Mouse (Mus musculus) duodenum, adult 2 months (tissue): ENCODE data around the gene Zcchc10. TPM values are rescaled to one million over a fixed set of nuclear protein-coding genes. Genes with fewer than 3 reads are reported as not detected.

Experiments used
- polyA plus RNA-seq: library from polyadenylated mRNA; depleted of rRNA; stranded (reverse); fragments of >200 nt; gene quantifications from 2 replicates; pipeline ENCODE4 v1.2.3, GENCODE M21; 2012; ENCODE audit warnings: low replicate concordance; rRNA removed

The Zcchc10 gene
- polyA plus RNA-seq: 2.9 and 3.1 TPM in 2 replicates

DNA sequence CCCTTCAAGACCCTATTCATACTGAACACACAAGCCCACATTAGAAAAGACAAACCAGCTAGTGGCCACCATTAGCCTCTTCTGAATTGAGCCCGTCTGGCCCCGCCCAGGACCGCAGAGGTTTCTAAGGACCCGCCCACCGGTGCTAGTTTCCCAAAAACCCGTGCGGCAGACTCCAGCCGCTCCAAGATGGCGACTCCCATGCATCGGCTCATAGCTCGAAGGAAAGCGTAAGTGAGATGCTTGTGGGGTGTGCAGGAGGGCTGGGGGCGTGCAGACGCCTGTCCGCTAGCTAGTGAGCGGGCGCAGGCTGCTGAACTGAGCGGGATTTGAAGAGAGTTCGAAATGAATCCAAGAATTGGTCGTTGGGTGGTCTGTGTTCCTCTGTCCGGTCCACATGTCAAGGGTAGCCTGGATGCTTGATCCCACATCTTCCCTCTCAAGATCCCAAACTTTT is at the start of gene Zcchc10:
Gene Zcchc10 (plus strand): TSS at position 168 of the 457 bp plus-strand sequence.

DNA sequence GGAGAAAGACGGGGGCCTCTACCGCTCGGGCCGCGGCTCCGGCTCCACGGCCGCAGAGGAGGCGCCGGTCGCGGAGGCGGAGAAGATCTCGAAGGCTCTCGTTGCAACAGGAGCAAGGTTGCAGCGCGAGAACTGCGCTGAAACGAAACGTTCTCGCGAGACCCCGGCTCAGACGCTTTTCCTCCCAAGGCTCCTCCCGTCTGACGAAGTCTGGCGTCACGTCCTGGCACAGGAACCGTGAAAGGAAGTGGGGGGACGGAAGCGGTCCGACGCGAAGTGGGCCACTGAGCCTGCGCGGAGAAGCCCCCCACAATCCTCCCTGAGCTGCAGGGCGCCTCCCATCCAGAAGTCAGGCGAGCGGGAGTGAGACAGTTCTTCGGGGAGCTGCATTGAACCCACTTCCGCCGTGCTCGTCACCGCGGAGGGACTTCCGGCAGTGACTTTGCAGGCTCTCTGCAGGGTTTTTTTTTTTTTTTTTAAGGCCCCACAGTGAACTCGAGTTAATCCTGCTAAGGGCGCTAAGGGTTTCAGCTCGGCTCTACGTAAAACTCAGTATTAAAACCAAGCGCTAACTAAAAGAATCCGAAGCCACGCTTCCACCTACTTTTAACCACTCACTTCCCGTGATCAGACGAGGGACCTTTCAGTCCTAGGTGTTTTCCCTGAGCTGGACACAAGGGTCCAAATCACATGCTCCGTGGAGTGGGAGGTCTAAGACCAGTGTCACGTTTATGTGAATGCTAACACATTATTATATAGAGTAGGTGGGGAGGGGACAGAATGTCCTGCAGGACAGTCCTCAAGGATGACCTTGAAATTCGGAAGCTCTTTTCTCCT is 23.9 kb upstream of the Zcchc10 start, which contains the start of gene Hspa4:
Gene Hspa4 (minus strand): TSS at position 128 of the 837 bp plus-strand sequence.

DNA sequence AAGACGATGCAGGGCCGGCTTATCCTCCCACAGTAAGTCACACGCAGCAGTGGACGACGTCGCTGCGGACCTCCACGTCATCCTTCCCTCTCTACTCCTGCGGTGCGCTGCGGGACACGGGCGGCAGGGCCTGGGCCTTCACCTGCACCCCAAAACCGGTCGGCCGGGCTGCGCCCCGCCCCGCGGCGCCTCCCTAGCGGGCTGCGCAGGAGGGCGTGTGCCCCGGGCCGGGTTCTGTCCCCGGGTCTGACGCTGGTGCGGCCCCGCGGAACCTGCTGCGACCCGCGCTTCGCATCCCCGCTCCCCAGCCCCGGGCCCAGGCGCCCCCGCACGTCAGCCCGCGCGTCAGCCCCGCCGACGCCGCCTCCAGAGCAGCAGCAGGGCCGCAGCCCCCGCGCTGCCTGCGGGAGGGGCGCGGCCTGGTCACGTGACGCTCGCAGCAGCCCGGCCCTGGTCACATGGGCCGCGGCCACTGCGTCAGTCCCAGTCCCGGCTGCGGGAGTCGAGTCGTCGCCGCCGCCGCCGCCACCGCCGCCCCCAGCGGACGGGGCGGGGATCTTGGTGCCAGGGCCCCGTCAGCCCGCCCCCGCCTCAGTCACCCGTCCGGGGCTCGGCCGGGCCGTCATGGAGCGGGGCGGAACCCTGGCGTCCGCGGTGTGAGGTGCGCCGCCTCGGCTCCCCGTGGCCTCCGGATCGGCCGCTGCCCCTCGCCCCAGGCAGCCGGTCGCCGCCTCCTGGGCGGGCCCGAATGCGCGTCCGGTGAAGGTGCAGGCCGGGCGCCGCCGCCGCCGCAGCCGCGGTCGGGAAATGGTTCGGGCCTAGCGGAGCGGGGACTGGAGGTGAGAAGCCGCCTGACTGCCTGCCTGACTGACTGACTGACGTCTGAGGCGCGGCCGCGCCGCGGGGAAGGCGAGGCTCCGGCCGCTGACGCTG is 26.1 kb downstream of the Zcchc10 start, which contains the start of gene Aff4:
Gene Aff4 (plus strand): TSS at position 543 of the 933 bp plus-strand sequence.

Other genes starting within 250 kb of the Zcchc10 start
- 21.1 and 23.7 TPM in 2 replicates for gene Hspa4, start 24.2 kb upstream of the Zcchc10 start, polyA plus RNA-seq
- gene Aff4, start 26.2 kb downstream of the Zcchc10 start, polyA plus RNA-seq: 2.2 and 2.9 TPM in 2 replicates
- gene Leap2, start 98.5 kb downstream of the Zcchc10 start, polyA plus RNA-seq: 68.8 and 208 TPM in 2 replicates
- gene Uqcrq, start 106.2 kb downstream of the Zcchc10 start, polyA plus RNA-seq: 990 and 1,353 TPM in 2 replicates
- gene Gdf9, start 106.3 kb downstream of the Zcchc10 start, polyA plus RNA-seq: 0.57 and 1.0 TPM in 2 replicates
- gene Gm10447, start 132.4 kb downstream of the Zcchc10 start, polyA plus RNA-seq: 0.06 and 0.16 TPM in 2 replicates
- 4.0 and 5.3 TPM in 2 replicates for gene Shroom1, start 132.5 kb downstream of the Zcchc10 start, polyA plus RNA-seq
- not detected in 2 replicates for gene Gm9837, start 145.8 kb downstream of the Zcchc10 start, polyA plus RNA-seq
- not detected in 2 replicates for gene Gm9945, start 155.5 kb downstream of the Zcchc10 start, polyA plus RNA-seq
- 10.5 and 34.0 TPM in 2 replicates for gene Sowaha, start 155.6 kb downstream of the Zcchc10 start, polyA plus RNA-seq
- 5.4 and 13.0 TPM in 2 replicates for gene Sept8, start 194.6 kb downstream of the Zcchc10 start, polyA plus RNA-seq
- gene Kif3a, start 242.7 kb downstream of the Zcchc10 start, polyA plus RNA-seq: 0.30 and 0.69 TPM in 2 replicates